25 mouse cellular contexts compared by ENCODE assay signal in the genomic region with DNA sequence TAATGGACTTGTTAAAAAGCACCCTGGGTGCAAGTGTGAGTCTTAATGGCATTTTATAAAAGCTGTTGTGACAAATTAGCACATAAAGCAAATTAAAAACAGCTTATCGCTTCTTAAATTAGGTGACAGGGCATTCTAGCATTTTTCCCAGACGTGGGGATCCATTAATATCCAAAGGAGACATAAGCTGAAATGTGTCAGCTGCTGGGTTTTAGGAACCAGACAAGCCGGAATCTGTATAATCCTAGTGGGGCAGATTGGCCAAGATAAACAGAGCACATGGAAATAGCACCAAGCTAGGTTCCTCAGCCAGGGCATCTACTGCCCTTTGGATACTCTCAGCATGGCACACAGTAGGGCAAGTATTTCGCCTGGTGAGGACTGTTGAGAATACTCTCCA.
"Had no signal": no experiment of that assay in that cellular context is flagged by ENCODE, and none has a peak within 500 bp of the region (broad histone marks: within the 10 kb centered on the region; RNA-seq: fewer than 3 reads in every experiment).

No protein-coding gene starts in this region.

- H3K4me1 ChIP-seq: liver, embryonic 12.5 days; liver, embryonic 15.5 days; lung, embryonic 15.5 days; megakaryocyte, embryonic 14.5 days; midbrain, embryonic 10.5 days; neural tube, embryonic 12.5 days had no signal

- H3K4me2 ChIP-seq: limb, embryonic 13.5 days; liver, embryonic 12.5 days; liver, embryonic 15.5 days; lung, embryonic 15.5 days; neural tube, embryonic 12.5 days; neural tube, embryonic 15.5 days had no signal

- H3K4me3 ChIP-seq: layer of hippocampus, adult 2 months; limb, embryonic 10.5 days; limb, embryonic 13.5 days; liver, embryonic 12.5 days; liver, embryonic 15.5 days; lung, embryonic 15.5 days; megakaryocyte, embryonic 14.5 days; midbrain, embryonic 10.5 days; neural tube, embryonic 12.5 days; neural tube, embryonic 15.5 days had no signal

- H3K36me3 ChIP-seq: limb, embryonic 10.5 days; limb, embryonic 13.5 days; liver, embryonic 12.5 days; liver, embryonic 15.5 days; lung, embryonic 15.5 days; midbrain, embryonic 10.5 days; neural tube, embryonic 12.5 days; neural tube, embryonic 15.5 days had no signal

- H3K27me3 ChIP-seq: liver, embryonic 12.5 days; liver, embryonic 15.5 days; lung, embryonic 15.5 days; megakaryocyte, embryonic 14.5 days; neural tube, embryonic 12.5 days; neural tube, embryonic 15.5 days had no signal

- DNase-seq: kidney, adult 9 months; kidney, postnatal 14 days; kidney, postnatal 4 days; layer of hippocampus, adult 9-11 months; liver; lung, adult 18-20 months; lung, postnatal 10 days; lung, postnatal 36 days; midbrain, embryonic 14.5 days; right cerebral cortex, adult 18-20 months; right cerebral cortex, postnatal 14 days; right cerebral cortex, postnatal 4 days; thymus, adult 2 months; thymus, postnatal 14 days had no signal

- H3K9ac ChIP-seq: limb, embryonic 13.5 days; liver, embryonic 12.5 days; liver, embryonic 15.5 days; lung, embryonic 15.5 days; neural tube, embryonic 12.5 days; neural tube, embryonic 15.5 days had no signal

- H3K27ac ChIP-seq: layer of hippocampus, adult 2 months; limb, embryonic 10.5 days; limb, embryonic 13.5 days; liver, embryonic 12.5 days; liver, embryonic 15.5 days; lung, embryonic 15.5 days; midbrain, embryonic 10.5 days; neural tube, embryonic 12.5 days; neural tube, embryonic 15.5 days; stomach, postnatal 0 days had no signal

- H3K9me3 ChIP-seq: limb, embryonic 10.5 days; limb, embryonic 13.5 days; liver, embryonic 12.5 days; liver, embryonic 15.5 days; lung, embryonic 15.5 days; megakaryocyte, embryonic 14.5 days; midbrain, embryonic 10.5 days; neural tube, embryonic 12.5 days; neural tube, embryonic 15.5 days had no signal

- ATAC-seq: liver, embryonic 12.5 days had no signal
